Mouse (Mus musculus): ENCODE results near the gene Fdx1.

The Fdx1 gene

GRCm38 (mm10) chr9:51962975-51963701, at the start of gene Fdx1:
Gene Fdx1, minus strand, starts transcription at chr9:51963556.
- ATAC-seq (ENCODE audit: insufficient number of reproducible peaks, low FRiP score, low TSS enrichment): peak; percentile 91

GRCm38 (mm10) chr9:52012781-52013436, 49.6 kb upstream of the Fdx1 start:
- no peak for ATAC-seq (ENCODE audit: insufficient number of reproducible peaks, low FRiP score, low TSS enrichment)

GRCm38 (mm10) chr9:52012311-52012710, 49.0 kb upstream of the Fdx1 start:
- no peak for ATAC-seq (ENCODE audit: insufficient number of reproducible peaks, low FRiP score, low TSS enrichment)

- no peak for ATAC-seq (ENCODE audit: insufficient number of reproducible peaks, low FRiP score, low TSS enrichment)
These were observed 45.2 kb upstream of the Fdx1 start for GRCm38 (mm10) chr9:52008511-52008910.

- no peak for ATAC-seq (ENCODE audit: insufficient number of reproducible peaks, low FRiP score, low TSS enrichment)
These were observed 44.0 kb upstream of the Fdx1 start for GRCm38 (mm10) chr9:52007341-52007740.

- ATAC-seq (ENCODE audit: insufficient number of reproducible peaks, low FRiP score, low TSS enrichment): no peak
These were observed 40.1 kb upstream of the Fdx1 start for GRCm38 (mm10) chr9:52003501-52003900.

- ATAC-seq (ENCODE audit: insufficient number of reproducible peaks, low FRiP score, low TSS enrichment): no peak
These were observed 32.2 kb upstream of the Fdx1 start for GRCm38 (mm10) chr9:51995331-51996099.

- no peak for ATAC-seq (ENCODE audit: insufficient number of reproducible peaks, low FRiP score, low TSS enrichment)
These were observed 31.4 kb upstream of the Fdx1 start for GRCm38 (mm10) chr9:51994636-51995260.

- no peak for ATAC-seq (ENCODE audit: insufficient number of reproducible peaks, low FRiP score, low TSS enrichment)
These were observed 30.3 kb upstream of the Fdx1 start for GRCm38 (mm10) chr9:51993486-51994275.

- no peak for ATAC-seq (ENCODE audit: insufficient number of reproducible peaks, low FRiP score, low TSS enrichment)
These were observed 28.0 kb upstream of the Fdx1 start for GRCm38 (mm10) chr9:51991241-51991876.

- ATAC-seq (ENCODE audit: insufficient number of reproducible peaks, low FRiP score, low TSS enrichment): no peak
These were observed 27.5 kb upstream of the Fdx1 start for GRCm38 (mm10) chr9:51990828-51991227.

GRCm38 (mm10) chr9:51985493-51986099, 22.2 kb upstream of the Fdx1 start:
- no peak for ATAC-seq (ENCODE audit: insufficient number of reproducible peaks, low FRiP score, low TSS enrichment)

GRCm38 (mm10) chr9:51981131-51981530, 17.8 kb upstream of the Fdx1 start:
- no peak for ATAC-seq (ENCODE audit: insufficient number of reproducible peaks, low FRiP score, low TSS enrichment)

- no peak for ATAC-seq (ENCODE audit: insufficient number of reproducible peaks, low FRiP score, low TSS enrichment)
These were observed 15.9 kb upstream of the Fdx1 start for GRCm38 (mm10) chr9:51979301-51979700.

- no peak for ATAC-seq (ENCODE audit: insufficient number of reproducible peaks, low FRiP score, low TSS enrichment)
These were observed 15.3 kb upstream of the Fdx1 start for GRCm38 (mm10) chr9:51978545-51979259.

- peak; percentile 79 for ATAC-seq (ENCODE audit: insufficient number of reproducible peaks, low FRiP score, low TSS enrichment)
These were observed 14.2 kb upstream of the Fdx1 start for GRCm38 (mm10) chr9:51977439-51978000.

GRCm38 (mm10) chr9:51974871-51975270, 11.5 kb upstream of the Fdx1 start:
- no peak for ATAC-seq (ENCODE audit: insufficient number of reproducible peaks, low FRiP score, low TSS enrichment)

GRCm38 (mm10) chr9:51973846-51974245, 10.5 kb upstream of the Fdx1 start:
- ATAC-seq (ENCODE audit: insufficient number of reproducible peaks, low FRiP score, low TSS enrichment): no peak
